Mouse (Mus musculus) liver, adult 2 months (tissue): ENCODE measurements at regions not wholly inside any gene's neighbourhood (a gene's known extent, or its start where the extent isn't known, plus 50 kb on each side); places are given as distances from the start of the nearest gene placed in this dataset.

Source experiments
- CTCF ChIP-seq: fragments of 200-500 bp; IDR thresholded peaks from 2 replicates; pipeline ENCODE4 v1.5.1; 2011; ENCODE audit warnings: low read depth, low read length, control low read depth
- POLR2A ChIP-seq: fragments of 200-500 bp; IDR thresholded peaks from 2 replicates; pipeline ENCODE4 v1.6.1; 2011; ENCODE audit warnings: low read length, control low read depth; ENCODE audit not compliant: insufficient read depth; ENCODE audit errors: extremely low read depth

DNA sequence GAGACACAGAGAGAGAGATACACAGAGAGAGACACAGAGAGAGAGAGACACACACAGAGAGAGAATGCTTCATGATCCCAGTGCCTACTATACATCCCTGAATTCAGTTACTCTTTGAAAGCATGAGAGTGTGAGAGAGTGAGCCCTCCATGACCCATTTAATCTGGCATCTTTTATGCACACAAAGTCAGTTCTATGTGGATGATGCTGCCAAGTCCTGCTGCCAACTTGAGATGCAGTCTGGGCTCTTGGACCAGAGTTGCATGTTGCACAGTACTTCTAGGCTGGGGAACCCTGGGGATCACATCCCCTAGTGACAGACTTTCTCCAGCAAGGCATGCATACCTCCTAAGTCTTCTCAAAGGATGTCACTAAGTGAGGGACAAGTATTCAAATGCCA, 164.5 kb downstream of the Akain1 start:
- TF ChIP-seq POLR2A, result no peak
- no peak for TF ChIP-seq CTCF
